Mouse (Mus musculus) stomach, adult 2 months (tissue): ENCODE results near the gene Olfr798. TPM values are rescaled to one million over a fixed set of nuclear protein-coding genes. Genes with fewer than 3 reads are reported as not detected.

Experiments
- polyA plus RNA-seq: library from polyadenylated mRNA; depleted of rRNA; stranded (reverse); fragments of >200 nt; gene quantifications from 2 replicates; pipeline ENCODE4 v1.2.3, GENCODE M21; 2012; rRNA removed

Gene Olfr798
- not detected in 2 replicates for polyA plus RNA-seq

DNA sequence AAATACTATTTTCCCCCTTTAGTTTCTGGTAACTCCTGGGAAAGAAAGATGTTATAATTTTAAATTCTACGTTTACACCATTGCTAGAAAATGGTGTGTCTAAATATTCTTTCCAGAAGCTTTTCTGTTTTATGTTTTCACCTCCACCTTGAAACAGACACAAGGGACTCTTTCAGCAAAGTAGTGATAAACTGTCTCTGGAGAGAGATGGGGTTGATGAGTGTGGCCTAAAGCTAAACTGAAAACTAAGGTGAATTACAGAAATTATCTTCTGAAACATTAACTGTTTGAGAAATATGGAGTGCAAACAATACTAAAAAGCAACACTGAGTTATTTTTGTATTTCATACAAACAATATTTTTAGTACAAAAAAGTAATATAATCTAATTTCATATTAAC, at the start of gene Olfr798:
TSS of gene Olfr798 (minus strand) at position 101 of the 400 bp plus-strand sequence.

DNA sequence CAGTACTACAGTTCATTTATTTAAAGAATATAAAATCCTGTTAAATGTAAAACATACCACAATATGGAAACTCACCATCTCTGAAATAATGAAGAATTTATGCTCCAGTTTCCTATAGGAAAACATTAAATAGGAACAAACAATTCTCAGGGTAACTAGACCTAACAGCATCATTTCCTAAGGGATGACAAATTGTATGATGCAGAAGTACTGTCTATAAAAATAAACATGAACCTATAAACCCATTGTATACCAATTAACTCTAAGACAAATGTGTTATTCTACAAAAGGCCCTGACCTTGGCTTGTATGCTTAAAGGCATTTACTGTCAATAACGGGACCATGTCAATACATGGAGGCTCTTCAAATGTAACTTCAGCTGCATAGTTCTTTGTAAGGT, 46.0 kb upstream of the Olfr798 start, which contains the start of gene Olfr801:
TSS of gene Olfr801 (minus strand) at position 101 of the 400 bp plus-strand sequence.

DNA sequence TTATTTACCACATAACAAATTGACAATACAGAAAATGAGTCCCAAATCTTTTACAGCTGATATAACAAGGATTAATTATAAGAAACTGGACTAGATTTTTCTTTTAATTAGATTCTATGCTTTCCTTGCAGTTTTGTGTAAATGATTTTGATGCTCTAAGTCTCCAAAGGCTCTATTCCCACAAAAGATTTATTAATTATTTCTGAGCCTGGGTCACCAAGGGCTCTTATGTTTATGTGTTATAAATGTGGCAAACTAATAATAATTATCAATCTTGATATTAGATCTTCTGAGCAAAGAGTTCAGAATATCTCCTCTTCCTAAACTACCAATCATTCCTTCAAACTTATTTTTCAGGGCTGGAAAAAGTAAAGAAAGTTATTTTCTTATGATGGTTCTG, 29.7 kb upstream of the Olfr798 start, which contains the start of gene Olfr800:
TSS of gene Olfr800 (plus strand) at position 301 of the 400 bp plus-strand sequence.

DNA sequence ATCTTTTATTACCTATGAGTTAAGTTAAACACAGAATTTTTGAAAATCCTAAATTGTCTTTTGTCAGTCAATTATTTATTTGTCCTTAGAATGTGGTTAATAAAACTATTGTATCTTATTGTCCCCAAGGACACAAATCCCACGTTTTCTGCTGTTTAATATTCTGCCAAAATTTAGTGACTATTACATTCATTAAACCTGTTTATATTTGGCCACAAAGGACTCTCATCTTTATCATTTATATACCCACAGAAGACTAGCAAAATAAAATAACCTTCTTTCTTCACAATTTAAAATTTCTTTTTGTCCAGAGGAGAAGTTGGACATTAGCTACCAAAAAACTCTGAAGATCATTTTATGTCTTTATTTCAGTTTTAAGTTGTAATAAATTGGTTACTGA, 9.4 kb upstream of the Olfr798 start, which contains the start of gene Olfr799:
TSS of gene Olfr799 (plus strand) at position 301 of the 400 bp plus-strand sequence.

DNA sequence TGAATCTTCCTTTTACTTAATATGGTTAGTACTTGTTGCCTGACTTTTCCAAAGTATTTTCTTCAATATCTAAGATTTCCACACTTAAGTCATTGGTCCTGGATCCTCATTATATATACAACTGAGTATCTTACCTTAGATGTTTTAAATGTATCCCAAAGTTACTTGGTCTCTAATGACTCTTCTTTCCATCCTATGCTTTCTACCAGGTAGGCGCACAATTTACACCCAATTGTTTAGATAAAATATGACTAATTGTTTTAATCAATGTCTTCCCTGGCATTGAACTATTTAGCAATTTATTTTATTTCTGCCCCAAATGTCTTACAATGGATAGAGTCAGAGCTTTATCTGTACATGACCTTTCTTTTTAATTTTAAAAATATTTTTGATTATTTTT, 15.3 kb downstream of the Olfr798 start, which contains the start of gene Olfr796:
TSS of gene Olfr796 (minus strand) at position 101 of the 400 bp plus-strand sequence.

Other genes with a start within 250 kb of the Olfr798 start
- 0.03 TPM in 1 of 2 replicates, not detected in the other for gene Olfr784, start 243.9 kb downstream of the Olfr798 start, polyA plus RNA-seq
- gene Olfr785, start 222.5 kb downstream of the Olfr798 start, polyA plus RNA-seq: not detected in 2 replicates
- not detected in 2 replicates for gene Olfr786, start 200.6 kb downstream of the Olfr798 start, polyA plus RNA-seq
- not detected in 2 replicates for gene Olfr787, start 166.1 kb downstream of the Olfr798 start, polyA plus RNA-seq
- gene Olfr788, start 156.9 kb downstream of the Olfr798 start, polyA plus RNA-seq: not detected in 2 replicates
- not detected in 2 replicates for gene Olfr789, start 143.2 kb downstream of the Olfr798 start, polyA plus RNA-seq
- gene Olfr790, start 129.4 kb downstream of the Olfr798 start, polyA plus RNA-seq: not detected in 2 replicates
- not detected in 2 replicates for gene Olfr791, start 106.1 kb downstream of the Olfr798 start, polyA plus RNA-seq
- not detected in 2 replicates for gene Olfr792, start 88.8 kb downstream of the Olfr798 start, polyA plus RNA-seq
- not detected in 2 replicates for gene Olfr794, start 60.3 kb downstream of the Olfr798 start, polyA plus RNA-seq
- gene Olfr796, start 15.4 kb downstream of the Olfr798 start, polyA plus RNA-seq: not detected in 2 replicates
- gene Olfr799, start 9.6 kb upstream of the Olfr798 start, polyA plus RNA-seq: not detected in 2 replicates
- not detected in 2 replicates for gene Olfr800, start 29.8 kb upstream of the Olfr798 start, polyA plus RNA-seq
- gene Olfr801, start 45.9 kb upstream of the Olfr798 start, polyA plus RNA-seq: not detected in 2 replicates
- gene Olfr802, start 60.2 kb upstream of the Olfr798 start, polyA plus RNA-seq: not detected in 2 replicates
- not detected in 2 replicates for gene Olfr803, start 66.4 kb upstream of the Olfr798 start, polyA plus RNA-seq
- not detected in 2 replicates for gene Olfr804, start 75.3 kb upstream of the Olfr798 start, polyA plus RNA-seq
- gene Olfr805, start 101.4 kb upstream of the Olfr798 start, polyA plus RNA-seq: not detected in 2 replicates
- not detected in 2 replicates for gene Olfr806, start 114.0 kb upstream of the Olfr798 start, polyA plus RNA-seq
- not detected in 2 replicates for gene Olfr807, start 129.9 kb upstream of the Olfr798 start, polyA plus RNA-seq
- not detected in 2 replicates for gene Olfr808, start 137.5 kb upstream of the Olfr798 start, polyA plus RNA-seq
- gene Olfr809, start 146.7 kb upstream of the Olfr798 start, polyA plus RNA-seq: not detected in 2 replicates
- not detected in 2 replicates for gene Olfr810, start 167.0 kb upstream of the Olfr798 start, polyA plus RNA-seq
- gene Olfr811, start 176.5 kb upstream of the Olfr798 start, polyA plus RNA-seq: not detected in 2 replicates
- not detected in 2 replicates for gene Olfr812, start 218.2 kb upstream of the Olfr798 start, polyA plus RNA-seq
- not detected in 2 replicates for gene Olfr813, start 227.4 kb upstream of the Olfr798 start, polyA plus RNA-seq